Mouse (Mus musculus) cerebellum, postnatal 4 days (tissue): Measurements from ENCODE around the gene Shank2.
A peak's percentile ranks its signal among the peaks of the same experiment; 100 is the strongest.

ENCODE experiments used
- DNase-seq, 2 experiments: peaks; one replicate each; pipeline ENCODE4 v3.0.0; 2022; ENCODE audit warnings: low spot score in 2 of 2, mixed read lengths in 1 of 2

Gene Shank2

DNA sequence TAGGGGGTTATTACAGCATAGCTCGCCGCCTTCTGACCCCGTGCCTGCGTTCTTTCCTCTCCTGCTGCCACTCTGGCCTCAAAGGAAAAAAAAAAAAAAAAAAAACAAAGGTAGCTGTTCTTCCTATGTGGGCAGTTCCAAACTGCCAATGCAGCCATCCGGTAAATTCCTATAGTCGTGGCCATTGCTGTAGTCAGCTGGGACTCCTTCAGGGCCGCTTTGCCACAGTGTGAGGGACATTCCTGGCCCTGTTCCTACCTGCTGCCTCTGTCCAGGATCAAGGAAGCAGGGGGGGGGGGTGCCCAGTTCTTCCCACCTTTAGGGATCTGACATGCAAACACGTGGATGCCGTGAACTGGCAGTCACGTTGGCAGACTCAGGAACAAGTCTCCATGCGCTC lies 29.1 kb downstream of the Shank2 start:
- no peak for DNase-seq

DNA sequence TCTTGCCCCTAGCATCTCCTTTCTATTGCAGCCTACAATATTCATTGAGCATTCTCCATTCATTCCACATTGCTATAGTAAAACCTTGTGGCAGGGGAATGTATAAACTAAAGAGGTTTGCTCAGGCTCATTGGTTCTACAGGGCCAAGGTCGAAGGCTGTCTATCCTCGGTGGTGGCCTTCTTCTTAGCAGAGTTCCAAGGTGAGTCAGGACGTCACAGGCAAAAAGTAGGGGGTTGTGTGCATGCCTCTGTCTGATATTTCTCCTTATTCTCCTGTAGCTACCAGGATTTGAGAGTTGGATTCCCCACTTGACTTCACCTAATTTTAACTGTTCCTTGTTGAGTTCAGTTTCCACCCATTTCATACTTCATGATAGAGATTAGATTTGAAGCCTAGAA lies 29.9 kb downstream of the Shank2 start:
- DNase-seq, result no peak

DNA sequence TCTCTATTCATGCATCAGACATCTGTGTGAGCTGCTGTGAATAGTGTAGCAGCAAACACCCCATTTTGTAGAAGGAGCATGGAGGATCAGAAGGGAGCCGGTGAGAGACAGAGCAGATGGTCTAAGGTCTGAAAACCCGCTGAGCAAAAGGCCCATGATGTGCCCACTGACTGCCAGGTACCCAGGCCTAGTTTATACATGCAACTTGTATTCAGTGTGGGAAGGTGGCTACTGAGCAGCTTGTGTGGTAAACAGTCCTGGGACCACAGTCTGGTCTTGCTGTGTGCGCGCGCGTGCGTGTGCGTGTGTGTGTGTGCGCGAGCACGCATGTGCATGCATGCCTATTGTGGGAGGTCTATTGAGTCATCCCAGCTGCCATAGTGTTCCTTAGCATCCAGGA lies 35.8 kb downstream of the Shank2 start:
- DNase-seq, result no peak

DNA sequence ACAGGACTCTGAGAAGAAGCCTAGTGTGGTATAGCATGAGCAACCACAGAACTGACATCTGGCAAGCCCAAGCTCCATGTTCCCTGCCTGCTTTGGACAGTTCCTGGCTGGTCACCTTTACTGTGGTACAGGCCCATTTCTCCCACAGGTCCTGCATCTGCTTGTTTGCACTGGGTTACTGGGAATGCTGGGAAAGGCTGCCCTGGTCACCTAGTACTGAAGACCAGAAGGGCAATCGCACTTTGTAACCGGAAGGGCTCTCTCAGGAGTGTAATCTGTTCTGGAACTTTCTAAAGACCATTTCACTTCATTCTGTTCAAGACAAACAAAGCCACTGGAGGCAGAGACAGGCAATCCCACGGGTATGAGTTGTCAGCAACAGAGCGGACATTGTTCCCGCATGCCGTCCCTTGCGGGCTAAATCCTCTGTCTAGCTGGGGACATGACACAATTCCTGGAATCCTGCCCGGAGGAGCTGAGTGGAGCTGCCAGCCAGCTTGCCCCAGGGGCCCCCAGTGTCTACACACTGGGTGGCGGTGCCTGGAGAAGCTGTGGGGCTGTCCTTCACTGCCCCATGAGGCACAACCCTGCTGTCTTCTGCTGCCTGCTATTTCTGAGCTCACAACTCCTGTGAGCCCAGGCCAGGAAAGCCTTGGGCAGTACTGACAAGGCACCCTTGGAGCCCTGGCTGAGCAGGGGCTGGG lies 36.4 kb downstream of the Shank2 start:
- peak in 1 of 2 experiments; percentile 54 for DNase-seq

DNA sequence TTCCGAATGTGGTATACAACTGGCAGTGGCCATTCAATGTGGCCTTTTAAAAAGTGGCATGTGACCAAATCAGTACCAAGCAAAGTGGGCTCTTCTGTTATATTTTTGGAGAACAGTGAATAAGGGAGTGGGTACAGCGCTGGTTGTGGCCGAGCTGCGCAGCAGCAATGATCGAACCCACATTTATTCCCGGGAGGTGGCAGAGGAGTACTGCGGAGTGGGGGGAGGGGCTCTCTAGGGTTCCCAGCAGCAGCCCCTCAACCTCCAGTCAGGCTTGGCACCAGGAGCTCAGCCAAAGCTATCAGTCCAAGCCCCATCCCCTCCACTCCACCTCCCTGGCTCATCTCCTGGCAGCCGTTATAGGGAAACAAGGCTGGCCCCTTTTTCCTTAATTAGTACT lies 37.0 kb downstream of the Shank2 start:
- no peak for DNase-seq

DNA sequence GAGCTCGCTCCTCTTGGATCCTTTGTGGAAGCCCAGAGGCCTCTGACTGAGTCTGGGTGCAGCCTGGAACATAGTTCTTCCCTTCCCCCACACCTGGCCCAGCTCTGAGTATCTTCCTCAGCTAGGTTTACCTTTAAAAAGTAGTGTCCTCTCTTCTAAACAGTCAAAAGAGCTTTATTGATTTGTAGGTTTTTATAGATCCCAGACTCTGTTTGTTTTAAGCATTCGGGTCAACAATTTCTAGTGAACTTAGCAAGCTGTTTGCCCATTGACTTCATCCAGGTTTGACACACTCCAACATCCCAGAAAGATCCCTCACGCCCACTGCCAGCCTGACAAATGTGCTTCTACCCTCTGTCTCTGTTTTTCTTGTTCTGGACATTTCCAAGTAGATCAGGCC lies 38.6 kb downstream of the Shank2 start:
- no peak for DNase-seq

DNA sequence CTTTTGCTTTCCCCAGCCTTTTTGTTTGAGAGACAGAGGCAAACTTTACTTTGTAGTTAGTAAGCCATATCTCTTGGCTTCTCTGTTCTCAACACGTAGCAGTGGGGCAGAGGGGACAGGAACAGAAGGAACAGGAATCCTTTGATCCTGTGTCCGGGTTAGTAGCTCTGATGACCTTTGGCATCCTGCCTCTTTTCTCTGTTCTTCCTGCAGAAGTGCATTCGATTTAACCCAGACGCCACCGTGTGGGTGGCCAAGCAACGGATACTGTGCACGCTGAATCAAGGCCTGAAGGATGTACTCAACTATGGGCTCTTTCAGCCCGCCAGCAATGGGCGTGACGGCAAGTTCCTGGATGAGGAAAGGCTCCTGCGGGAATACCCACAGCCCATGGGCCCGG lies 50.3 kb downstream of the Shank2 start:
- peak in 1 of 2 experiments; percentile 15 for DNase-seq

DNA sequence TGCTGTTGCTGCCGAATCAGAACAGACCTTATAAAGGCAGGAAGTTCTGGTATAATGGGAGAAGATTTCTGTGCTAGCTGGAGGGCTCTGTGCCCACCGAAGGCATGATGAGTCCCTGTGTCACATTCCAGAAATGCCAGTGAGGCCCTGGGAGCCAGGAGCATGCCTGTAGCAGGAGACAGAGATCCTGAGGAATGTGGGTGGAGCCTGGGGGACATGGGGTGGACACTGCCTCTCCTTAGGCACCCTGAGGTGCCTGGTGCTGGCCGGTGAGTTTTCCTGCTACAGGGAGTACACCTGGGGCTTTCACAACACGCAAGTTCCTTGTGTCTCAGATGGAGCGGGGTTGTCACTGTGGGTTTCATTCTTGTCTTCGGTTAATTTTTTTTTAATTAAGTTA lies 53.5 kb downstream of the Shank2 start:
- no peak for DNase-seq

DNA sequence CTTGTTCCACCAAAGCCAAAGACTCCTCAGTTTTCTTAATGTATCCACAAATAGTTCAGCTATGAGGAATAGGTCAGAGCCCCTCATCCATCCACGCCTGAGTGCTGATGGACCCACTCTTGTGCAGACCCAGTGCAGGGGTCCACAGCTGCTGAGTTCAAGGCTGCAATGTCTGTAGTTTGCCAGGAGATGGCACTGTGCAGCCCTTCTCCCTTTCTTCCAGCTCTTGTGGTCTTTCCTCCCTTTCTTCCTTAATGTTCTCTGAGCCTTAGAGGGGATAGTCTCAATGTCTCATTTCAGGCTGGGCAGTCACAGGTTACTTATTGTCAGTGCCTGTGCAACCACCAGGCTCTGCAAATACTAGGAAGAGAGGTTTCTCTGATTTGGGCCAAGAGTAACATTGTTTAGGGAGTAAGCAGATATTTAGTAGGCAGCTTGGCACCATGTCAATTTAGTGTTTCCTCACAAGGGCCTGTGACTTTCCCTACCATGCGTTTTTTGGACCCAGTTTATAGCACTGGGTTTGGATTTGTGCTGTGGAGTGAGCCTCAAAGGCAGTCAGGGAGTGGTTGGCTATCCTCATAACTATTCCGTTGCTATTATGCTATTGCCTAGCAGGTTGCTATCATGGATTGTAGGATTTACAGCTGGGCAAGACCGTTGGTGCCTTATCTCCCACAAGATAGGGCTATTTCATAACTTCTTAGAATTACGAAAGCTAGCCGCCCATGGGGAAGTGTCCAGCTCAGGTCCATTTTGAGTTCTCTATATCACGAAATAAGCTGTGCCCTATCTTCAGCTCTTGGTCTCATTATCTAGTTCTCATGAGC lies 54.2 kb downstream of the Shank2 start:
- DNase-seq, result peak in 1 of 2 experiments; percentile 33

DNA sequence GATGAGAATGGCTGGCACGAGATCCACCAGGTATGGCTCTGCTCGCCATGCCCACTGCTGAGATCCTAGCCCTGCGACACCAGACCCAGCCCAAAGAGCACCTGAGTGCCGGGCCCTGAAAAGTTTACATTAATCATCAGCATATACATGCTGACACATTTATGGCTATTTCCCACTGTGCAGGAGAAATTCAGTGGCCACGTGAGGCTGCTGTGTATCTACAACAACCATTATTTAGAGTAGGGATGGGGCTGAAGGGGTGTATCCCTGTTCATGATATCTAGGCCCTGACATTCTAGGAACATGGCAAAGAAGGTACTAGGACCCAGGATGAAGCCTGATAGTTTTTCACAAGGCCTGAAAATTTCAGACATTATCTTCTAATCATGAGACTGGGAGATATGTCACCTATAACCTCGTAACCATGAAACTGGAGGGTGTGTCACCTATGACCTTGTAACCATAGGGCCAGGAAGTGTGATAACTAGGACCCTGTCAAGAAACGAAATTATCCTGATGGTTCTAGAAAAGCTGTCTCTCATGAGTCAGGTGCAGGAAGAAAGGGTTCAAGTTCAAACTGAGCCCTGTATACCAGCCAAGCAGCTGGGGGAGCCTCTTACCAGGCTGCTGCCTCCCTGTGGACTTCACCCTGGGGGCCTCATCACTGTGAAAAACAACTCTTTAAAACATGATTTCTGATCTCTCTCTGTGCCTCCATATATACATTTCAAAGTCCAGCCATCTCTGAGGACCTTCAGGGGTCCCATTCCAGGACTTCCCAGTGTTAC lies 68.6 kb downstream of the Shank2 start:
- DNase-seq, result no peak

DNA sequence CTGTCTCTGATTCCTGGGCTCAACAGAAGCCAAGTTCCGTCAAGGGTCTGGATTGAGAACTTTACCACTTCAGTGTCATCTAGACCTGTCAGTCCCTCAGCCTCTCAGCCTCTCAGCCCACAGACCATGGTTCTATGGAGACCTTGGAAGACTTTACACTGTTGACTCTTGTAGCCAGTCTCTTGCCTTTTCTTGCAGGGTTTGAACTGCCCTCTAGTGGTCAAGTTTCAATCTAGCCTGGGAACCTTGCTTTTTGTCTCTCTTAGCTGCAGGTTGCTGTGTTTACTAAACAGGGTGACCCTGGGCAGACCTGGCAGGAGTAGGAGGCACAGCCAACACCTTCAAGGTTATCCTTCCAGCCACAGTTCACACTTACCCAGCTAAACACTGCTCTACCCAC lies 70.5 kb downstream of the Shank2 start:
- peak in 1 of 2 experiments; percentile 27 for DNase-seq

DNA sequence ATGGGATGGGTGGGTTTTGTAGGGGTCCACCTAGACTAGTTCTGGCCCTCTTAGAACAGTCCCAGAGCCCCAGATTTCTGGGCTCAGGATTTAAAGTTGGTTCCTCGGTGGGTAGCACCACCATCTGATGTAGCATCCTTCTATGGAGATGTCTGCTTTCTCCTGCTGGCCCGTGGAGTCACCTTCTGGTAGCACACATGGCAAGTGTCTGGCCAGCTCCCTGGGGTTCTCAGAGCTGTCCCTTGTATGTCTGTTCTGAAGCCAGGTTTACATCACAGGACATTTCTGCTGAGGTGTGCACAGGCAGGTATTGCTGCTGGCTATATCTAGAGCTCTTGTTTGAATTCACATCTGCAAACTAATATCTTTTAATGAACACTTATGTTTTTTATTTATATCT lies 71.1 kb downstream of the Shank2 start:
- DNase-seq, result no peak

DNA sequence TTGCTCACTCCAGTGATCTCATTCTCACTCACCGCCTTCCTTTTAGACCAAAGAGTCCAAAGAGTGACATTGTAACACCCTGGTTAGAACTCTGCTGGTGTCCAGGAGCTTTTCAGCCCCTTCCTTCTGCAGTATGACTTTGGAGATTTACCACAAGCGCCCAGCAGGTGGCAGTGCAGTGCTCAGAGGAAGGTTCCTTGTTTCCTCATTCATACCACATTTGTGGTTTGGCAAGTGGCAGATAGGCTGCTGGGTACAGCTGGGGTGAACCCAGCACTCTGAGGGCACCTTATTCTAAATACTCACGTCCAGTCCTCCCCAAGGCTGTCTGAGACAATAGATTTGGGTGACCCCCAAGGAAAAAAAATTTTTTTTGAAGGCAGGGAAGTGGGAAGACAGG lies 73.0 kb downstream of the Shank2 start:
- peak; percentile 69 to 82 for DNase-seq

DNA sequence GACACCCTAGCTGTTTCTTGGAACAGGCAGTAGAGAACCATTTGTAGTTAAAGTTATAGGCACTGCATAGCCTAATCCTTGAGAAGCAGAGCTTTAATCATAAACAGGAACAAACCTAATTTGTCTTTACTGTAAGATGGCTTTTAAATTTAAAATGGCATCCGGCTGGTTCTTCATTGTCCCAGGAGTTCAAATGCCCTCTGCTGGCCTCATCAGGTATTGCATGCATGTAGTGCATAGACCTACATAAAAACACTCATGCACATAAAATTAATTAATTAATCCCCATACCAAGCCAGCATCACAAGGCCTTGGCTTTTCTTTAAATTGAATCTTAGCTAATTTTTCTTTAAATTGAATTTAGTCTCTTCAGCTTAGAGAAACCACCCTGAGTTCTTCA lies 76.9 kb downstream of the Shank2 start:
- DNase-seq, result peak in 1 of 2 experiments; percentile 55

DNA sequence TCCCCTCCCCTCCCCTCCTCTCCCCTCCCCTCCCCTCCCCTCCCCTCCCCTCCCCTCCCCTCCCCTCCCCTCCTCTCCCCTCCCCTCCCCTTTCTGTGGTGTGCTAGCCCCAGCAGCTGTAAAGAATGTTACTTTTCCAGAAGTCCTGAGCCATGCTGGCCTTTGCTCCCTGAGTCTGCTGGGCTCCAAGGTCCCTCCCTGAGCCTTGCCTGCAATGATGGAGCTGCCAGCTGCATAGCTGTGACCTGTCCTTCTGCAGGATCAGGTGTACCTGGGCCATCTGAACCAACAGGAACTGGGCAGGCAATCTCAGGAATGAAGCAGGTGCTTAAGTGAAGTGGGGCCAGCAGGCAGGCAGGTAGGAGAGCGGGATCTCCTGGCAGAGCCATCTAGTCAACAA lies 78.1 kb downstream of the Shank2 start:
- DNase-seq, result no peak

DNA sequence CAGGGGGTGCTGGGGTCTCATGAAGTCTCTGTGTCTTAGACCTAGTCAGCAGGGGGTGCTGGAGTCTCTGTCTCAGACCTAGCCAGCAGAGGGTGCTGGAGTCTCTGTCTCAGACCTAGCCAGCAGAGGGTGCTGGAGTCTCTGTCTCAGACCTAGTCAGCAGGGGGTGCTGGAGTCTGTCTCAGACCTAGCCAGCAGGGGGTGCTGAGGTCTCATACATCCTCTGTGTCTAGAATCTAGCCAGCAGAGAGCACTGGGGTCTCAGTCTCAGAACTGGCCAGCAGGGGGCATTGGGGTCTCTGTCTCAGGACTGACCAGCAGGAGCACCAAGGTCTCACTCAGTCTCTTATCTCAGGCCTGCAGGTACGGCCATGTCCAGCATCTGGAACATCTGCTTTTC lies 79.7 kb downstream of the Shank2 start:
- DNase-seq, result peak; percentile 40 to 47

DNA sequence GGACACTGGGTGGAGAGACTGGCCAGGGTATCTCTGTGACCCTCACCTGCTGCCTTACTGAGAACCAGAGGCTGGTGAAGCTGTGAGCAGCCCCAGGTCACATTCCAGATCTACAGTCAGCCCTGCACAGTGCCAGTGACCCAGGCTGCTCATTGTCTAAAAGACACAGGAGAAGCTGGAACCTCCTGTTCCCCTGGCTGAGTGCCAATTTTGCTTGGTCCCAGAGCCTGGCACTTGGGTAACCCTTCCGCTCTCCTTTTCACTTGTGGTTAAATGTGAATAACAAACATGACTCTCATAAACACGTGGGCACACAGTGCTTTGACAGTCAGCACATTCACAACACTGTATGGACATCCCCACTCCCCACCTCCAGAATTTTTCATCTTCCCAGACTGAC lies 80.2 kb downstream of the Shank2 start:
- DNase-seq, result peak in 1 of 2 experiments; percentile 25

DNA sequence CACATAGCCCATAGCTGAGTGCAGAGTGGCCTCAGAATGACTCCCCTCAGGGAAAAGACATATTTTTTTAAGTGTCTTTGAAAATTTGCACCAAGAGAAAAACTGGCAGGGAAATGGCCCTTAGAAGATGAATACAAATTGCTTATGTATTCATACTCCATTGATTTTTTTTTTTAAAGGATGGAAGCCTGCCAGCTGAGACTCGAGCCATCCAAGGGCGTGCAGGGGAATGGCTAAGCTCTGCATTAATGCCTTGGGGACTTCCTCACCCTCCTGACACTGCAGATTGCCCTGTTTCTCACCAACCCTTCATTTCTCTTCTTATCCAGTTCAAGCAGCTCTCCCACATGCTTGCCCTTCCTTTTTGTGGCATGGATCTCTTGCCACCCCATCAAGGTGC lies 85.5 kb downstream of the Shank2 start:
- DNase-seq, result no peak

DNA sequence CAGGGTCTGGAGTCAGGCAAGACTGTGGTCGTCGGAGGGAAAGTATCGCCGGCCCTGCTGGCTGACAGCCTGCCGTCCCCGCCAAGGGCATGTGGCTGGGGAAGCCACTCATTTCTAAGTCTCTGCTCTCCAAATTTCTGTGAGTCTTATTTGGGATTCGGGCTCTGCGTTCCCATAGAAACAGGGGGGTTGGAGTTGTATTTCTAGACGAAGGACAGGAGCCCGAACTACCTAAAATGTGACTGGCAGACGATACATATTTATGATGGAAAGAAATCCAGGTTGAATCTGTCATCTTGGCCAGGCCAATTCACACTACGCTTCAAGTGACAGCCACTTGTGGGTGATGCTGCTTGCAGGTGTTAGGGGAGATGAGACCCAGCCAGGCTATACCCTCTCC lies 92.4 kb downstream of the Shank2 start:
- DNase-seq, result no peak

DNA sequence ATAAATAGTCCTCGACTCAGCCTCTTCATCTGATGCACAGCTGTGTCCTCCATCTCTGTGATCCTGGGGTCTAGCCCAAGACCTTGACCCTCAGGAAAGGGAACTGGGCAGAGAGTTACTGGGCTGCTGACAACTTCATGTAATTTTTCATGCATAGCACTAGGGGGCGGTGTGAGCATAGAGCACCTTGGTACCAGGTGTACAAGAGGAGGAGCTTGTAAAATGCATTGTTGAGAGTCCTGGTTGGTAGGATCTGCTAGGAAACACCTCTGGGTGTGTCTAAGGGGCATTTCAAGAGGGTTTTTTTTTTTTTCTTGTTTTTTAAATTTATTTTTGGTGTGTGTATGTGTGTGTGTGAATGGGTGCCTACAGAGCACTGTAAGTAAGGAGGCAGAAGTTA lies 95.6 kb downstream of the Shank2 start:
- peak in 1 of 2 experiments; percentile 30 for DNase-seq

DNA sequence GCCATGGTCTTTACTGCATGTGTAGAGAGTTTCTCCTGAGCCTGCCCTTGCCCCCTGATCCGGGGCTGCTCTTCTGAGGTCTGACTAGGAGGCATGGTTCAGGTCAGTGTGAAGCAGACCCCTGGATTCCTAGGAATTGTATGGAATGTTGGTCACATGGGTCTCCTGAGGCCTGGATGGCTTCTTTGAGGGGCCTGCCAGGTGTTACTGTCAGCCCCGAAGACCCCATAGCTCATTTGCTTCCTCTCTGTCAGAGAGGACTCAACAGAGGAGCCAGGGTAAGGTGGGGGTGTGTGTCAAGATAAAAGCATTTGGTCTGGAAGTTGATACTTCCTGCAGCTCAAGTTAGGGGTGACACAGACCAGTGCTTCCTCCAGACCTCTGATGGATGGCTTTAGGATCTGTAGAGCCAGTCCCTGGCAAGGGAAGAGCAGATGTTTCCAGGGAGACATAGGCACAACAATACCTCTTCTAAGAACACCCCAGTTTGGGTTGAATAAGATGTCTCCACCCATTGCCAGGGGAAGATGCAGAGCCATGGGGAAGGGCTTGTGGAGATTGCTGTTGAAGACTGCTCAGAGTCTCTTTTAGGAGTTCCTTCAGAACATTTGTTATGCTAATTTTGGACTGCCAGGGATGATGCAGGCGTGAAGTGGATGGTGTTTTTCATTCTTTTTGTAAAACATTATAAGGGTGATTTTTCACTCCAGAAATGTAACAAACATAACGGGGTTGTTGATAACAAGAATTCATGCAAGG lies 100.7 kb downstream of the Shank2 start:
- no peak for DNase-seq

DNA sequence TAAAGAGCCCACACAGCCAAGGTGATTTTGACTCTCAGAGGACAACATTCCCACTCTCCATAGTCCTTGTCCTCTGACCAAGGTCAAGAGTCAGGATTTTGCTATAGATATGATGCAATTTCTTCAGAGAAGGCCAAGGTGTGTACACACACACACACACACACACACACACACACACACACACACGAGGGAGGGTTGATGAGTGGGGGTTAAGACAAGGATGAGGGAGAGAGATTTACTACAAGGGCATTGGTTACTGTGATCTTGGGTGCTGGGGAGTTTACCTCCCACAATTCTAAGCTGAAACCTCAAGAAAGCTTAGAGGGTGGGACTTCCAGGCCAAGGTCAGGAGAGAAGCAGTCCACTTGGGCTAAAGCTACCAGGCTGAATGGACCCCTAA lies 104.2 kb downstream of the Shank2 start:
- no peak for DNase-seq
